Mouse (Mus musculus) hindbrain, embryonic 14.5 days (tissue): ENCODE results near the gene Calr4. TPM values are rescaled to one million over a fixed set of nuclear protein-coding genes. Genes with fewer than 3 reads are reported as not detected.

Source experiments
- ATAC-seq: fragments of 200-750 bp; cut with Nextera tagmentation; 2 replicates; pipeline ENCODE4 v1.8.0; 2017; ENCODE audit warnings: moderate number of reproducible peaks, mild to moderate bottlenecking, moderate TSS enrichment, moderate library complexity; ENCODE audit not compliant: low FRiP score
- DNase-seq: peaks from one replicate; pipeline ENCODE4 v3.0.0-alpha.2; 2015; ENCODE audit warnings: low spot score
- H3K27ac ChIP-seq: fragments of 300-500 bp; sonication (generic); 2 replicates; pipeline ENCODE4 v1.5.1; 2014; ENCODE audit warnings: mild to moderate bottlenecking, moderate library complexity
- H3K27me3 ChIP-seq: fragments of 300-500 bp; sonication (generic); 2 replicates; pipeline ENCODE4 v1.6.1; 2014; ENCODE audit warnings: mild to moderate bottlenecking, low read length, mixed read lengths; ENCODE audit not compliant: control insufficient read depth, insufficient read depth
- H3K36me3 ChIP-seq: fragments of 300-500 bp; sonication (generic); replicated peaks from 2 replicates; pipeline ENCODE4 v1.6.1; 2014; ENCODE audit not compliant: control insufficient read depth, insufficient read depth
- H3K4me1 ChIP-seq: fragments of 300-500 bp; sonication (generic); replicated peaks from 2 replicates; pipeline ENCODE4 v1.6.1; 2014; ENCODE audit warnings: antibody characterized with exemption, low read length, mixed read lengths; ENCODE audit not compliant: control insufficient read depth, insufficient read depth
- H3K4me2 ChIP-seq: fragments of 300-500 bp; sonication (generic); replicated peaks from 2 replicates; pipeline ENCODE4 v1.6.1; 2014; ENCODE audit warnings: mild to moderate bottlenecking, moderate library complexity
- H3K4me3 ChIP-seq: fragments of 300-500 bp; sonication (generic); replicated peaks from 2 replicates; pipeline ENCODE4 v1.5.1; 2014; ENCODE audit warnings: mild to moderate bottlenecking, low read length
- H3K9ac ChIP-seq: fragments of 300-500 bp; sonication (generic); 2 replicates; pipeline ENCODE4 v1.6.1; 2014
- H3K9me3 ChIP-seq: fragments of 300-500 bp; sonication (generic); 2 replicates; pipeline ENCODE4 v1.6.1; 2016; ENCODE audit warnings: low read length; ENCODE audit not compliant: control insufficient read depth
- WGBS: fragments of 180-500 bp; shearing (Covaris S2); extraction: QIAGEN DNeasy Blood & Tissue Kit; methylation state at CpG from one replicate; pipeline ENCODE4 v1.1.7; 2014; 5-methylcytosine and 5-hydroxymethylcytosine counted together
- polyA plus RNA-seq: library from polyadenylated mRNA; unstranded; fragments of >200 nt; fragmentation: Nextera tagmentation; extraction: Ambion mirVana; gene quantifications from 2 replicates; pipeline ENCODE4 v1.2.1, GENCODE M21; 2014

Calr4 gene
- polyA plus RNA-seq, 1 experiment from 2014 or later: 2.0 TPM

GRCm38 (mm10) chr4:109262068-109262467 lies 27.8 kb downstream of the Calr4 start:
- H3K4me3 ChIP-seq: no peak overlapping the region
- H3K9ac ChIP-seq: no peak overlapping the region
- DNase-seq (no peak), ATAC-seq (no peak)
- H3K36me3 ChIP-seq: no peaks in the 10 kb centered on the region
- H3K4me1 ChIP-seq: no peaks in the 10 kb centered on the region
- H3K27ac ChIP-seq: no peak overlapping the region
- H3K27me3 ChIP-seq: no peaks in the 10 kb centered on the region
- no peaks in the 10 kb centered on the region; the same call in 1 of the 2 replicates for H3K9me3 ChIP-seq
- whole genome bisulfite sequencing: 70% methylated on average over 6 of the region's 6 CpGs
- H3K4me2 ChIP-seq: no peak overlapping the region

- WGBS: 88% methylated on average over 3 of the region's 3 CpGs
- no peak for ATAC-seq
- H3K36me3 ChIP-seq: no peaks in the 10 kb centered on the region
Measured at GRCm38 (mm10) chr4:109266056-109266455, 31.8 kb downstream of the Calr4 start.

GRCm38 (mm10) chr4:109266744-109267143 lies 32.5 kb downstream of the Calr4 start:
- H3K9ac ChIP-seq: no peak overlapping the region
- no peaks in the 10 kb centered on the region for H3K27me3 ChIP-seq
- 85% methylated on average over 2 of the region's 2 CpGs for WGBS
- no peak overlapping the region for H3K27ac ChIP-seq
- H3K4me1 ChIP-seq: no peaks in the 10 kb centered on the region
- no peak for ATAC-seq
- DNase-seq: no peak
- no peak overlapping the region for H3K4me3 ChIP-seq
- no peak overlapping the region for H3K4me2 ChIP-seq
- no peaks in the 10 kb centered on the region; the same call in 1 of the 2 replicates for H3K9me3 ChIP-seq
- no peaks in the 10 kb centered on the region for H3K36me3 ChIP-seq

More at GRCm38 (mm10) chr4:109266056-109266455, 31.8 kb downstream of the Calr4 start:
- Histone ChIP-seq H3K27ac (no peak overlapping the region), H3K4me2 (no peak overlapping the region), H3K27me3 (no peaks in the 10 kb centered on the region), H3K9ac (no peak overlapping the region), H3K4me3 (no peak overlapping the region), H3K9me3 (no peaks in the 10 kb centered on the region; the same call in 1 of the 2 replicates), H3K4me1 (no peaks in the 10 kb centered on the region)
- no peak for DNase-seq

- H3K4me1 ChIP-seq: no peaks in the 10 kb centered on the region
- no peak overlapping the region for H3K4me2 ChIP-seq
- no peak for ATAC-seq
- H3K9ac ChIP-seq: no peak overlapping the region
- DNase-seq: no peak
- 83% methylated on average over 3 of the region's 3 CpGs for WGBS
- no peak overlapping the region for H3K27ac ChIP-seq
- no peaks in the 10 kb centered on the region for H3K36me3 ChIP-seq
- H3K4me3 ChIP-seq: no peak overlapping the region
- H3K27me3 ChIP-seq: no peaks in the 10 kb centered on the region
- H3K9me3 ChIP-seq: no peaks in the 10 kb centered on the region; the same call in 1 of the 2 replicates
Measured at GRCm38 (mm10) chr4:109267452-109267851, 33.2 kb downstream of the Calr4 start.

DNA sequence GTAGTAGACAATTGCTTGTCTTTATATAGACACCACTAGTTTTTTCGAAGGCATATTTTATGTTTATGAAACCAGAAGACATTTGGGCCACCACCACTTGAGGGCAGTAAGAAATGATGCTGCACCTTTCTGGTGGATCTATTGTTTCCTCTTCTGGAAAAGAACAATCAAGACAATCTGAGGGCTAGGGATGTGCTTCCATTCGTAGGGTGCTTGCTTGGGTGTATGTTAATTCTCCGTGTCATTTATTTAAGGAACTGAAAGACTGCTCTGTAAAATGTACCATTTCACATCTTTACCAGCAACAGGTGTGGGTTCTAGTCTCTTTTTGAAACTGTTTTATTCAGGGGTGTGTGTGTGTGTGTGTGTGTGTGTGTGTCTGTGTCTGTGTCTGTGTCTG lies 34.6 kb downstream of the Calr4 start:
- H3K27ac ChIP-seq: no peak overlapping the region
- no peak overlapping the region for H3K9ac ChIP-seq
- H3K27me3 ChIP-seq: no peaks in the 10 kb centered on the region
- H3K9me3 ChIP-seq: no peaks in the 10 kb centered on the region; the same call in 1 of the 2 replicates
- H3K36me3 ChIP-seq: no peaks in the 10 kb centered on the region
- ATAC-seq (no peak), DNase-seq (no peak)
- WGBS: 86% methylated on average over 3 of the region's 3 CpGs
- H3K4me2 ChIP-seq: no peak overlapping the region
- H3K4me3 ChIP-seq: no peak overlapping the region
- H3K4me1 ChIP-seq: no peaks in the 10 kb centered on the region

- no peak overlapping the region for H3K27ac ChIP-seq
- no peaks in the 10 kb centered on the region for H3K4me1 ChIP-seq
- no peak for DNase-seq
- H3K27me3 ChIP-seq: no peaks in the 10 kb centered on the region
- WGBS: 92% methylated on average over 4 of the region's 4 CpGs
- H3K36me3 ChIP-seq: no peaks in the 10 kb centered on the region
- no peak for ATAC-seq
- no peak overlapping the region for H3K4me2 ChIP-seq
- H3K9me3 ChIP-seq: no peaks in the 10 kb centered on the region; the same call in 1 of the 2 replicates
- H3K9ac ChIP-seq: no peak overlapping the region
- H3K4me3 ChIP-seq: no peak overlapping the region
Measured at GRCm38 (mm10) chr4:109271803-109272202, 37.5 kb downstream of the Calr4 start.

DNA sequence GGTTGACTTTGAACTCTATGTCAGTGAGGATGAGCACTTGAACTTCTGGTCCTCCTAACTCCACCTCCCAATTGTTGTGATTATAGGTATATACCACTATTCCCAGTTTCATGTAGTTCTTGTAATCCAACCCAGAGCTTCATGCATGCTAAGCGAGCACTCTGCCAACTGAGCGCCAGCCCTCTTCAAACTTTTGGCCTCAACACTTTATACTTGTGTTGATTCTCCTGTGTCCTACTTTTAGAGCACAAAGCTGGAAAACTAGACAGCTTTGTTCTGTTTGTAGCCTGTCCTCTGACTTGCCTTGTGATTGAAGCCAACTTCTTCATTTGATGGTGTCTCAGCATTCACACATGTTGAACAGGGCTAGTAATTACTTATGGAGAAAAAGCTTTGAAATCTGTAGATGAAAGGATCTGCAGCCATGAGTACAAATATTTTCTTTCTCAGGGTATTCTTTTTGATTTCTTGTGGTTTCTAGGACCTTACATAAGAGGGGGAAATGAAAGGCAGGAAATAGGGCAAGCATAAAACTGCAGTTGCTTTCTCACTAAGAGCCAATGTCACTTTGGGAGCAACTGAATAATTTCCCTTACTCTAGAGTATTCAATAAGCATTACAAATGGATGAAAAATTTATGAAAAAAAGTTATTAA lies 39.4 kb downstream of the Calr4 start:
- Histone ChIP-seq H3K9me3 (no peaks in the 10 kb centered on the region), H3K4me3 (no peak overlapping the region), H3K27ac (no peak overlapping the region), H3K4me2 (no peak overlapping the region), H3K27me3 (no peaks in the 10 kb centered on the region), H3K36me3 (no peaks in the 10 kb centered on the region), H3K9ac (no peak overlapping the region), H3K4me1 (no peaks in the 10 kb centered on the region)
- DNase-seq (no peak), ATAC-seq (no peak)
- WGBS: 93% methylated on average over 2 of the region's 2 CpGs

DNA sequence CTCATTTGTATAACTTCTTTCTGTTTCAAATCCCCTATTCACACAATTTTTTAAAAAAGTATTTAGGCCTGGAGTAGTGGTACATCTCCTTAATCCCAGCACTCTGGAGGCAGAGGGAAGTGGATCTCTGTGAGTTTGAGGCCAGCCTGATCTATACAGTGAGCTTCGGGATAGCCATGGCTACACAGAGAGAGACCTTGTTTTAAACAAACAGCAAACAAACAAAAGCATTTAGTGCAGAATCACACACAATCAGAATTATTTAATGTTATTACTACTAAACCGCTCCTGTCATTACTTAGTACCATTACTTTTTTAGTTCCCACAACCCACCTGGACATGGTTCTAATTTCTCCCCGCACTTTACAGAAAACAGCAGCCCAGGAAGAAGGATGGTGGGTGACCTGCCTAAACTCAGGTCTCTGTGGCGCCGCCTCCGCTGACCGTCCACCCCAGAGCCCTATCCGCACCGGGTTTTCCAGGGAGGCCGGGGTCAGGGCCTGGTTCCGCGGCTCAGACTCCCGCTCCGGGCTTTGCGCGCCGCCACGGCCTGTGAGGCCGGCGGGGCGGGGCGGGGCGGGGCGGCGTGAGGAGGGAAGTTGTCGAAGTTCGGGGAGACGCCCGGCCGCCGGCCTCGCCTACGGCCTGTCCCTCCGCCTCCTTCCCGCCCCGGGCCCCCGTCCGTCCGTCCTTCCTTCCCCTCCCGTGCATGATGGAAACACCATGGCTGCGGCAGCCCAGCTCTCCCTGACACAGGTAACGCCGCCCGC lies 45.6 kb downstream of the Calr4 start, which contains the start of gene Eps15:
TSS of gene Eps15 (plus strand) at position 580 of the 770 bp plus-strand sequence.
- H3K27ac ChIP-seq: no peak within 1 kb of the TSS

DNA sequence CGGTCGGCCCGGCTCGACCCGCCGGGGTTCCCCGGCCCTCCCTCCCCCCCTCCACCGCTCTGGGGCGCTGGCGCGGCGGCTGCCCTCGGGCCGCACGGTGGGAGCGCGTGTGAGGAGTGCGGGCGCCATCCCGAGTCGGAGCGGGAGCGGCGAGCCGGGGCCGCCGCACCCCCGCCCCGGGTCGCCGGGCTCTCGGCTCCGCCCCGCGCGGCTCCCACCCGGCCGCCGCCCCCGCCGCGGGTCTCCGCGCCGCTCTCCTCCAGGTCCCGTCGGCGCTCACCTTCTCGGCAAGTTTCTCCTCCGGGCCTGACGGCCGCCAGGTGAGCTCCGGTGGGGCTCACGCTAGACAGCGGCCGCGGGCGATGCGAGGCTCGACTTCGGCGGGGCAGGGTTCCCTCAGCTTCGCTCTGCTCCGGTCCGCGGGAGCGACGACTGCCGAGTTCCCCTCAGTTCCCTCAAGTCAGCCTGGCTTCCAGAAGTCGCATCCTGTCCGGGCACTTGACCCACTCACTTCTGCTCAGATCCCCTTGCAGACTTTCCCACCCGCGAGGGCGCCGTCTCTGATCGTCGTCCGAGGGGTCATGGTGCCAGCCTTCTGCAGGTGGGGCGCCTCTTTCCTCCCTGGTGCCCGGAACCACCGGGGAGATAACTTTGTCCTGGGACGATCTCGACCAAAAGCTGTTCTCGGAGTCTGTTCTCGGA lies 46.3 kb downstream of the Calr4 start:
- peak overlapping the region; percentile 60 for H3K9ac ChIP-seq
- under 1% methylated on average over 60 of the region's 85 CpGs for WGBS
- peak overlapping the region; percentile 73 for H3K4me3 ChIP-seq
- 0 out of 2 replicates have a peak, but pooled peaks cover 4% of the 10 kb centered on the region for H3K4me1 ChIP-seq
- no peak overlapping the region for H3K27ac ChIP-seq
- peak; percentile 83 for ATAC-seq
- H3K9me3 ChIP-seq: no peaks in the 10 kb centered on the region
- DNase-seq: peak; percentile 29
- no peaks in the 10 kb centered on the region for H3K27me3 ChIP-seq
- H3K36me3 ChIP-seq: no peaks in the 10 kb centered on the region
- H3K4me2 ChIP-seq: peak overlapping the region; percentile 57

More for the DNA sequence above, 45.6 kb downstream of the Calr4 start, which contains the start of gene Eps15:
- Histone ChIP-seq H3K9me3 (no peaks in the 10 kb centered on the region), H3K4me2 (peak within 1 kb of the TSS; percentile 57), H3K4me1 (0 out of 2 replicates have a peak, but pooled peaks cover 4% of the 10 kb centered on the region), H3K27me3 (no peaks in the 10 kb centered on the region), H3K4me3 (peak within 1 kb of the TSS; percentile 73), H3K36me3 (no peaks in the 10 kb centered on the region), H3K9ac (peak within 1 kb of the TSS; percentile 60)
- ATAC-seq: peak; percentile 94
- 3% methylated on average over 41 of the region's 44 CpGs for WGBS
- DNase-seq: peak; percentile 83
